Mouse (Mus musculus): ENCODE measurements around the gene Rmi2. TPM values are rescaled to one million over a fixed set of nuclear protein-coding genes. Genes with fewer than 3 reads are reported as not detected.
"Not testable (repeated sequence)": the region's sequence is repeated elsewhere in the genome, so short reads cannot be mapped to it uniquely, and the experiment has no call there.

Rmi2 gene
- 0.68 and 1.0 TPM in 2 replicates for polyA plus RNA-seq (2015; fragmentation: Nextera tagmentation; extraction: Ambion mirVana)

- Histone ChIP-seq H3K36me3 (no peaks in the 10 kb centered on the region), H3K4me2 (replicated peaks) (peak within 1 kb of the TSS; percentile 95), H3K27me3 (peaks cover 10% of the 10 kb centered on the region; the same call in 1 of the 2 replicates), H3K4me3 (replicated peaks) (peak within 1 kb of the TSS; percentile 84), H3K27ac (no peak within 1 kb of the TSS), H3K9ac (replicated peaks) (peak within 1 kb of the TSS; percentile 69), H3K9me3 (no peaks in the 10 kb centered on the region), H3K4me1 (replicated peaks) (peaks cover 20% of the 10 kb centered on the region)
- WGBS, result under 1% methylated on average over 65 of the region's 69 CpGs
- peak; percentile 93 for ATAC-seq
Observed at GRCm38 (mm10) chr16:10834911-10835587, at the start of gene Rmi2. Gene Rmi2 (plus strand): TSS chr16:10835059.

- WGBS, result under 1% methylated on average over 59 of the region's 59 CpGs
- H3K9me3 ChIP-seq, result no peaks in the 10 kb centered on the region
- H3K4me2 ChIP-seq (replicated peaks), result peak within 1 kb of the TSS; percentile 98
- H3K4me3 ChIP-seq (replicated peaks), result peak within 1 kb of the TSS; percentile 56
- peaks cover 29% of the 10 kb centered on the region for H3K4me1 ChIP-seq (replicated peaks)
- H3K9ac ChIP-seq (replicated peaks), result peak within 1 kb of the TSS; percentile 71
- ATAC-seq, result peak; percentile 86
- H3K27me3 ChIP-seq, result peaks cover 26% of the 10 kb centered on the region
- no peaks in the 10 kb centered on the region for H3K36me3 ChIP-seq
- peak within 1 kb of the TSS; percentile 81 for H3K27ac ChIP-seq
Observed at GRCm38 (mm10) chr16:10785371-10786231, 49.3 kb upstream of the Rmi2 start, which contains the start of gene Socs1. Gene Socs1 (minus strand): TSS chr16:10785536.

GRCm38 (mm10) chr16:10786288-10786687, 48.6 kb upstream of the Rmi2 start:
- WGBS, result 2% methylated on average over 9 of the region's 9 CpGs
- peaks cover 29% of the 10 kb centered on the region for H3K4me1 ChIP-seq (replicated peaks)

GRCm38 (mm10) chr16:10786782-10787547, 47.9 kb upstream of the Rmi2 start:
- H3K4me2 ChIP-seq (replicated peaks), result 0 out of 2 replicates have a peak overlapping the region, but pooled peaks have one; percentile 98
- H3K36me3 ChIP-seq, result no peaks in the 10 kb centered on the region
- H3K9me3 ChIP-seq, result no peaks in the 10 kb centered on the region; the same call in 1 of the 2 replicates
- H3K4me3 ChIP-seq (replicated peaks), result no peak overlapping the region
- no peak overlapping the region for H3K27ac ChIP-seq
- H3K9ac ChIP-seq (replicated peaks), result no peak overlapping the region
- peaks cover 26% of the 10 kb centered on the region for H3K27me3 ChIP-seq
- H3K4me1 ChIP-seq (replicated peaks), result peaks cover 26% of the 10 kb centered on the region
- 72% methylated on average over 4 of the region's 4 CpGs for WGBS
- ATAC-seq, result no peak

More at GRCm38 (mm10) chr16:10786288-10786687, 48.6 kb upstream of the Rmi2 start:
- ATAC-seq, result peak; percentile 51
- peak overlapping the region; percentile 71 for H3K9ac ChIP-seq (replicated peaks)
- H3K27ac ChIP-seq, result peak overlapping the region; percentile 81
- peak overlapping the region; percentile 98 for H3K4me2 ChIP-seq (replicated peaks)
- H3K27me3 ChIP-seq, result peaks cover 26% of the 10 kb centered on the region
- no peaks in the 10 kb centered on the region for H3K9me3 ChIP-seq
- H3K36me3 ChIP-seq, result no peaks in the 10 kb centered on the region
- peak overlapping the region; percentile 56 for H3K4me3 ChIP-seq (replicated peaks)

GRCm38 (mm10) chr16:10787548-10788058, 47.3 kb upstream of the Rmi2 start:
- ATAC-seq, result no peak
- Histone ChIP-seq H3K27ac (no peak overlapping the region), H3K9ac (replicated peaks) (no peak overlapping the region), H3K4me2 (replicated peaks) (no peak overlapping the region), H3K9me3 (no peaks in the 10 kb centered on the region; the same call in 1 of the 2 replicates), H3K4me1 (replicated peaks) (peaks cover 20% of the 10 kb centered on the region), H3K36me3 (no peaks in the 10 kb centered on the region), H3K27me3 (peaks cover 23% of the 10 kb centered on the region), H3K4me3 (replicated peaks) (no peak overlapping the region)
- WGBS, result 85% methylated on average over 7 of the region's 7 CpGs

GRCm38 (mm10) chr16:10788271-10788670, 46.6 kb upstream of the Rmi2 start, which contains the start of gene Tnp2:
Gene Tnp2 (minus strand): TSS chr16:10788660.
- ATAC-seq, result no peak
- WGBS, result 65% methylated on average over 16 of the region's 16 CpGs

GRCm38 (mm10) chr16:10788866-10789265, 46.0 kb upstream of the Rmi2 start:
- no peaks in the 10 kb centered on the region; the same call in 1 of the 2 replicates for H3K9me3 ChIP-seq
- no peak overlapping the region for H3K9ac ChIP-seq (replicated peaks)
- H3K4me3 ChIP-seq (replicated peaks), result no peak overlapping the region
- no peak overlapping the region for H3K27ac ChIP-seq
- H3K4me2 ChIP-seq (replicated peaks), result no peak overlapping the region
- peaks cover 15% of the 10 kb centered on the region for H3K4me1 ChIP-seq (replicated peaks)
- peaks cover 11% of the 10 kb centered on the region for H3K27me3 ChIP-seq
- WGBS, result 57% methylated on average over 4 of the region's 4 CpGs
- ATAC-seq, result no peak
- H3K36me3 ChIP-seq, result no peaks in the 10 kb centered on the region

More at GRCm38 (mm10) chr16:10788271-10788670, 46.6 kb upstream of the Rmi2 start, which contains the start of gene Tnp2:
- no peaks in the 10 kb centered on the region for H3K36me3 ChIP-seq
- H3K9me3 ChIP-seq, result no peaks in the 10 kb centered on the region; the same call in 1 of the 2 replicates
- peaks cover 16% of the 10 kb centered on the region for H3K4me1 ChIP-seq (replicated peaks)
- no peak within 1 kb of the TSS for H3K4me2 ChIP-seq (replicated peaks)
- no peak within 1 kb of the TSS for H3K27ac ChIP-seq
- peaks cover 17% of the 10 kb centered on the region for H3K27me3 ChIP-seq
- no peak within 1 kb of the TSS for H3K4me3 ChIP-seq (replicated peaks)
- H3K9ac ChIP-seq (replicated peaks), result no peak within 1 kb of the TSS

GRCm38 (mm10) chr16:10790702-10791101, 44.2 kb upstream of the Rmi2 start, which contains the start of gene Prm3:
Gene Prm3 (minus strand): TSS chr16:10790914.
- 77% methylated on average over 9 of the region's 9 CpGs for WGBS
- H3K4me2 ChIP-seq (replicated peaks), result no peak within 1 kb of the TSS
- no peaks in the 10 kb centered on the region for H3K36me3 ChIP-seq
- H3K27ac ChIP-seq, result no peak within 1 kb of the TSS
- H3K9ac ChIP-seq (replicated peaks), result no peak within 1 kb of the TSS
- H3K27me3 ChIP-seq, result 0 out of 2 replicates have a peak, but pooled peaks cover under 1% of the 10 kb centered on the region
- H3K9me3 ChIP-seq, result no peaks in the 10 kb centered on the region; the same call in 1 of the 2 replicates
- H3K4me3 ChIP-seq (replicated peaks), result no peak within 1 kb of the TSS
- peaks cover 5% of the 10 kb centered on the region for H3K4me1 ChIP-seq (replicated peaks)
- ATAC-seq, result no peak

GRCm38 (mm10) chr16:10796034-10796433, 38.8 kb upstream of the Rmi2 start, which contains the start of gene Prm2:
Gene Prm2 (minus strand): TSS chr16:10796134.
- no peak within 1 kb of the TSS for H3K27ac ChIP-seq
- no peak within 1 kb of the TSS for H3K4me3 ChIP-seq (replicated peaks)
- 84% methylated on average over 6 of the region's 6 CpGs for WGBS
- H3K4me2 ChIP-seq (replicated peaks), result no peak within 1 kb of the TSS
- H3K9me3 ChIP-seq, result no peaks in the 10 kb centered on the region; the same call in 1 of the 2 replicates
- H3K27me3 ChIP-seq, result peaks cover 11% of the 10 kb centered on the region; the same call in 1 of the 2 replicates
- no peak within 1 kb of the TSS for H3K9ac ChIP-seq (replicated peaks)
- no peak for ATAC-seq
- H3K36me3 ChIP-seq, result no peaks in the 10 kb centered on the region
- H3K4me1 ChIP-seq (replicated peaks), result no peaks in the 10 kb centered on the region

- WGBS, result 91% methylated on average over 3 of the region's 3 CpGs
- not testable (repeated sequence) for H3K9ac ChIP-seq (replicated peaks); H3K27ac ChIP-seq; H3K4me3 ChIP-seq (replicated peaks); H3K4me1 ChIP-seq (replicated peaks); ATAC-seq; H3K27me3 ChIP-seq; H3K4me2 ChIP-seq (replicated peaks); H3K9me3 ChIP-seq; H3K36me3 ChIP-seq
Observed at GRCm38 (mm10) chr16:10802420-10802819, 32.4 kb upstream of the Rmi2 start.
